Mouse (Mus musculus): ENCODE results near the gene Zfp672.

Gene Zfp672

GRCm38 (mm10) chr11:58282518-58282917 lies 47.6 kb downstream of the Zfp672 start:
- DNase-seq (ENCODE audit: low spot score): no peak

- no peak for DNase-seq (ENCODE audit: low spot score)
Measured at GRCm38 (mm10) chr11:58281970-58282496, 48.1 kb downstream of the Zfp672 start.

GRCm38 (mm10) chr11:58275756-58276155 lies 54.4 kb downstream of the Zfp672 start:
- DNase-seq (ENCODE audit: low spot score): no peak

GRCm38 (mm10) chr11:58274572-58274971 lies 55.6 kb downstream of the Zfp672 start, which contains the start of gene 4930438A08Rik:
4930438A08Rik (plus strand) TSS chr11:58274799.
- no peak for DNase-seq (ENCODE audit: low spot score)

- no peak for DNase-seq (ENCODE audit: low spot score)
Measured at GRCm38 (mm10) chr11:58268285-58268684, 61.9 kb downstream of the Zfp672 start.

Data from ovary, postnatal 14 days (tissue).